Mouse (Mus musculus): ENCODE results near the gene Kcnk13.

GRCm38 (mm10) chr12:100062584-100062983 lies 98.3 kb downstream of the Kcnk13 start:
- no peak for TF ChIP-seq CTCF (IDR thresholded peaks at IDR 0.05; ENCODE audit: low read depth, low read length)
- TF ChIP-seq TAL1 (conservative IDR thresholded peaks at IDR 0.05; ENCODE audit: low read depth, low read length): no peak

Measured in G1E (cell line).